Mouse (Mus musculus) embryo, embryonic 10 days (tissue): ENCODE measurements around the gene Rapgef2.
"Not testable (repeated sequence)": the region's sequence is repeated elsewhere in the genome, so short reads cannot be mapped to it uniquely, and the experiment has no call there.

ENCODE experiments used
- DNase-seq: peaks from one replicate; pipeline ENCODE4 v3.0.0-alpha.2; 2015; ENCODE audit warnings: low spot score

Gene Rapgef2

DNA sequence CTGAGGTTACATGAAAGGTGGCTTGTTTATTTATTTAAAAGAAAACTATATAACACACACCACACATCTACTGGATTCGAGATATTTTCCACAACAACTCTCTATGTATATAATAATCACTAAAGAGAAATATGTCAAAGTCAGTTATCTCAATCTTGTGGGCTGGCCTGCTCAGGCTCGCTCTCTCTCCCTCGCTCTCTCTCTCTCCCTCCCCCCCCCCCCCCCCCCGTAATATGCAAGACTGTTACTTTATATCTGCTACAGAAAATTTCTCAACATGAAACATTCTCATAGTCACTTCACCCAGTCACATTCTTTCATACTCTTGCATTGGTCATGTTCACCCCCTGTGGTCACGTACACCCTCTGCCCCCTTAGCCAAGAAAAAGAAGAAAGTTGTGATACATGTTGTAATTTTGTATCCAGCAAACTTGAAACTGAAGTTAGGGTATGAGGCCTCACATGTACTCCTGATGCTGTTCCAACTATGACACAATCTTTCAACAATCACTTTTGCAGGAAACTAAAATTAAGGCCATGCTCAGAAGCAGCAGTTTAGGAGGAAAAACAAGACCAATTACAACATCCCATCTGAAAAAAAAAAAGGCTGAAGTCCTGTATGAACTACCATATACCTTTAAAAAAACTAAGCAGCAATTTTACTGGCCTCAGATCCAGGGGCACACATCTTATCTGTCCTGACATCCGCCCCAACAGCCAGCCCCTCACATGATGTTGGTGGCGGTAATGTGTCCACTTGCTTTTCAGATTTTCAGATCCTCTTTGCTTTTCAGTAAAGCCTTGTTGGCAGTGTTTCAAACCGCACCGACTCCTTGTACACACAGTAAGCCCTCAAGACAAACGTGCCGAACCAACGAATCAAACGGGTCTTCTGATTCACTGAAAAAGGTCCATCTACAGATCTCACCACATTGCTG lies 52.6 kb downstream of the Rapgef2 start:
- no peak for DNase-seq

DNA sequence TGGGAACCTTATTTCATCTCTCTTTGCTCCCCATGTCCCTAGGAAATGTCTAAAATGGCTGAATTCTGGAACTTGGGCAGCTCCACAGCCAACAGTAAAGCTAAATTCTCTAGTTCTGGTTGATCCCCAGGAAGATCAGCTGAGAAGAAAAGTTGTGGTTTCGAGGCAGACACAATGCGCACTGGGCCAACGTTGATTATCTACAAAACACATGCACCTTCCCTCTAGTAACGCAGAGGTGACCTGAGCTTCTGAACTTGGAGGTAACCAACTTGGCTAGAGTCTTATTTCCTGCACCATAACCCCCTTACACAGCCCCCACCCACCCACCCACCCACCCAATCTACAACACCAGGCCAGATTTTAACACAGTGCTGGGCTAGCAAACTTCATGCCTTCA lies 55.6 kb downstream of the Rapgef2 start:
- DNase-seq, result no peak

DNA sequence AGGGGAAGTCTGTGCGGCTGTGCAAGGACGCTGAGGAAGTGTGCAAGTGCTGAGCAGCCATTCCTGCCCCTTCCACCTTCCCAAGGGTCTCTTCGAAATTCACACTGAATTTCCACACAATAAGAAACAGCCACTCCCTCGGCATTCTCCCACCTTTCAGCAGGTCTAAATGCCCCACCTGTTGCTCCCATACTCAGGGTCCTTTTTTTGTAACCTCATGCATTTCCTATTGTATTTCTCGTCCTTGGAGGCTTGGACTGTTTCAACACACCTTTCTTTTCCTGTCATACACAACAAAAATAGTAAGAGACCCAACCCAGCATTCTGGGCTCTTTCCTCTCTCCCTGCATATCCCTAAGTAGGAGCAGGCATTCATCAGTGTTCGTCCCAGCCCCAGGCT lies 56.8 kb downstream of the Rapgef2 start:
- DNase-seq, result no peak

DNA sequence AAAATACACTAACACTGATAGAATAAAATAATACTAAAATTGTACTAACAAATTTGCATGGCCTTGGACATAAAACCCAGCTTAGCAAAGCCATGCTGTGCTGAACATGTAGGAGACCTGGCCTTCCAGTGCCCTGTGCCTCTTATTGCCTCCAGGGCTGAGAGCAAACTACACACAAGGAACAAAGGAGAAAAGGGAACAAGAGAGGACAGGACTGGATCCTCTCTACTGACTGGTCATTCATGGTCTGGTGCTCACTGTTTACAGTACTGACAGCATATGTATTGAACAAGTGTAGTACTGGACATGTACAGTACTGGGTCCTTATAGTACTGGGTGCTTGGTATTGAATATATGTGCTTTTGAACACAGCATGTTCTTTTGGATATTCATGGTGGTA lies 58.0 kb downstream of the Rapgef2 start:
- no peak for DNase-seq

DNA sequence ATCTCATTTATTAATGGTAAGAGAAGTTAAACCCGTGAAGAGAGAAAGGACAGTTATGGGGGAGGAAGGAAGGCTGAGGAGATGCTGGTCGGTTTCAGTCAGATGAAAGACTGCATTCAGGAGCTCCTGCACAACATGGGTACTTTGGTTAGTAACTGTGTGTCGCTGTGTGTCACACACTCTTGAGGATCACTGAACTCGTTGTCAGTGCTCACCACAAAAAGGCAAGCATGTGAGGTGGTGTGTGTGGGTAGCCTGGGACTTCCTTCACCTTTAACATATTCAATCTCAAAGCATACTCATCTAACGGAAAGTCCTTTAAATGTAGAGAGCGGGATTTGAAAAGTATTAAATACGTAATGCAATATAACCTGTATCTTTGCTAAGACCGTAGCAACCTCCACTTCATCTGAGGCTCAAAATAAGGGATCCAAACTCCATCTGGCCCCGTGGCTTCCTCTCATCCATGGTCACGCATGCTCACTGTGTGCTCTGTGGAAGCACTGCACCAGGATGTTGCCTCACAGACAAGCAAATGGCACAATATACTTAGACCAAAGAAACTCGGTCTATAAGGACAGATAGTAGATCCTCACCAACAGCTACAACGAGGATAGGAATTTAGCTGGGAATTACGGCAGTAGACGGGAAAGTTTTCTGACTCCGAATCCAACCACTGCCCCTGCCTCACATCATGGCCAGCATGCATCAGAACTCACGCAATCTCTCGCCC lies 58.8 kb downstream of the Rapgef2 start:
- no peak for DNase-seq

DNA sequence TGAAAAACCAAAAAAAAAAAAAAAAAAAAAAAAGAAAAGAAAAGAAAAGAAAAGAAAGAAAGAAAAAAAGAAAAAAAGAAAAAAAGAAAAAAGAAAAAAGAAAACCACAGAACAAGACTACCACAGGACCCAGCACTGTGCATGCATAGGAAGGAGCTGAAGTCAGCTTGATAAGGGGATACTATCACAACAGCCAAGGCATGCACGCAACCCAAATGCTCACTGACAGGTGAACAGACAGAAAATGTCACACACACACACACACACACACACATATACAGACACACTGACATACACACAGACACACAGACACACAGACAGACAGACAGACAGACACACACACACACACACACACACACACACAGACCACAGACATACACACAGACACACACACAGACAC lies 59.5 kb downstream of the Rapgef2 start:
- DNase-seq, result not testable (repeated sequence)

DNA sequence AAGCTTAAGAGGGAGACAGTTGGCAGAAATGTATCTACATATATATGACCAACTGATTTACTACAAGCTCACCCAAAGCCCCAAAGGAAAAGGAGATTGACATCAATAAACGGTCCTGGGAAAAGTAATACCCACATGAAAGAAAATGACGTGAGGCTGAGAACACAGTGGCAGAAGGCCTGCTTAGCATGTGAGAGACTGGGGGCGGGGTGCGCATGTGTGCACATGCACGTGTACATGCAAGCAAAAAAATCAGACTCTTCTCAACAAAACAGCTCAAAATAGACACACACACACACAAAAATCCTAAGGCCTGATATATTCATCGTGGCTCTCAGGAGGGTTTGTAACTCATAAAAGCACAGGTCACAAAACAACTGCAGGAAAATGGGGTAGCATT lies 60.4 kb downstream of the Rapgef2 start:
- no peak for DNase-seq

DNA sequence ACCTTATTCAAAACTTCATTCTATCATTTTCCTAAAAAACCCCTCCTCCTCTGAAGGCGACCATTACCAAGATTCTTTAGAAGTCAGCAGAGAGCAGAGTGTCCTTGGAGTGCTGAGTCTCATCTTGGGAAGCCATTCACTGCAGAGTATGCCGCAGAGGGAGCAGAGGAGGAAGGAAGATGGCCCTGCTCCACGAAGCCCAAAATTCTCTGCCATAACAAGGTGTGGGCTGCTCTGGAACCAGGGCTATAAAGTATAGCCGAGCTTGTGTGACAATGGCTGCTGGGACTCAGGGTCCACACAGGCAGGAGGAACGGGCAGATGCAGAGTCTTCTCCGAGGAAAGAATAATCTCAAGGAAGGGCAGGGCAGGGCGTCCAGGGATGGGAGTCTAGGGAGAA lies 62.0 kb downstream of the Rapgef2 start:
- DNase-seq, result no peak

DNA sequence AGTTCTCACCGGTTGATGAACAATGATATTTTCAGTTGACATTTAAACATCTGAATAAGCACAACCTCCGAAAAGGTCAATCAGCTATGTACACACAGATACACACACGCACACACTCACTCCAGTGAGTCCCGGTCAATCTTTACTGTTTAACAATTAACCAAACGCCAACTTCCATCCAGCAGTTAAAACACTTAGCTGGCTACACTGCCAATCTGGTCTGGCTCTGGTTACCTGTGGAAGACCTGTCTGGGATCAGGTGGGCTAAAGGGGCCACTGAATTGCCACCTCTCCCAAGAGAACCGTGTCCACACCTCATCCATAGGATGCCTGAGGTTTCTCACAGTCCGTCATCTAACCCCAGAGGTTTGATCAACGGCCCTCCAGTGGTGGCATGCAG lies 63.0 kb downstream of the Rapgef2 start:
- DNase-seq, result no peak

DNA sequence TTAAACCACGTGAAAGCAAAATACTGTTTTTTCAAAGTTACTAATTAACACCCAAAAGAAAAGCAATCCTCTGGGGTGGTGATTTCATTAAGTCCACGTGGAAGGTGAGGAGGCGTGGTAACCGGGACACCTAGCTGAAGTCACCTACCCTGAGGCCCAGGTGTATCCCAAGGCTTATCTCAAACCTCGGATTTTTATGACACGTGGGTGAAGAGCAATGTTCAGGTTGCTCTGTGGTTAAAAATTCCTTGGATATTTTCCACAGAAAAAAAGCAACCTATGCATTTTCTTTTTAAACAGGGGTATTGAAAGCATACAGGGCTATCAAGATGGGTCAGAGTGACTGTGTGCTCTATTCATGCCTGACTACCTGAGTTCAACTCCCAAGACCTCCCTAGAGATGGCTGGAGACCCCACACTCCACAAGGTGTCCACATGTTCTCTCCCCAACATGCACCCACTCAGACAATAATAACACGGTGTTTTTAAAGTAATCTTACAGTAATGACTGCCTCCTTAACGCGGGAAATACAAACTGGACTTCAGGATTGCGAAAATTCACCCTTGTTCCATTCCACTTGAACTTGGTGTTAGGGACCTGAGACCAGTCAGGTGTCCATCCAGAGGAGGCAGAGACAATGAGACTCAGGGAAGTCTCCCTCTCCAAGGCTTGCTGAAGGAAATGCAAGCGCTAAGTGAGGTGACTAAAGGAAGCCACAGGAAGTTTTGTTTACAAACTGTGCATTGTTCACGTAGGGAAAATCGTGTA lies 63.9 kb downstream of the Rapgef2 start:
- no peak for DNase-seq

DNA sequence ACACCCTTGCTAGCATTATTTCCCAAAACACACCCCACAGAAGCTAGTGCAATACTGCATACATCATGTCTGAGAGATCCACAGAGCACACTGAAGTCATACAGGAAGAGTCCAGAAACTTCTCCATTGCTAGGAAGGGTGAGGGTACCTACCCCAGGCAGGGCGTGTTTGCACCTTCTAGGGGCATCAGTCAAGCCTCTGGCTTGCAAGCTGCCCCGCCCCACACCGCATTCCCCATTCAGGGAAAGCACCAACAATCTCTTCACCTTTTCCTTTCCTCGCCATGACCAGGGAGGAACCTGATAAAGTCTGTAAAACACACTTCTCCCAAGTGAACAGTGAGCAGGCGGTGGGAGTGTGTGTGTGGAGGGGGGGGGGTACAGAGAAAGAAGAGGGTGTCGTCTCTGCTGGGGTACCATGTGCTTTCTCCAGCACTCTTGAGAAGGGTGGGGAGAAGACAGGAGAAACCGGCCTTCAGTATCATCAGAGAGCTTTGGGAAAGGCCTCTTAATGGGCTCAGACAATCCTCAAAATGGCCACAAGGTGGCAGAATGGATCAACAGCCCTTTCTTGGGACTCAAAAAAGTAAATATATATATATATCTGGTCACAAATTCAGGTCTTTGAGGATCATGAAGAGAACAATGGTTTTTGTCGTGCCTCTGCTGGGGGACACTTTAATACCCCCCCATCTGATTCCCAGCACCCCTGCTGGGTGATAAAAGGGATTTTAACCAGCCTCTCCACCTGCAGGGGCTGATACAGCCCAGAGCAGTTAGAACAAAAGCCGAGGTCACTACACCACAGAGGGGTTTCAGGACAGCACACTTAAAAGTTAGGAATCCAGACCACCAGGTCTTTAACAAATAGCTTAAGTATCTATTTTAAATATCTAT lies 64.8 kb downstream of the Rapgef2 start:
- peak; percentile 78 for DNase-seq

DNA sequence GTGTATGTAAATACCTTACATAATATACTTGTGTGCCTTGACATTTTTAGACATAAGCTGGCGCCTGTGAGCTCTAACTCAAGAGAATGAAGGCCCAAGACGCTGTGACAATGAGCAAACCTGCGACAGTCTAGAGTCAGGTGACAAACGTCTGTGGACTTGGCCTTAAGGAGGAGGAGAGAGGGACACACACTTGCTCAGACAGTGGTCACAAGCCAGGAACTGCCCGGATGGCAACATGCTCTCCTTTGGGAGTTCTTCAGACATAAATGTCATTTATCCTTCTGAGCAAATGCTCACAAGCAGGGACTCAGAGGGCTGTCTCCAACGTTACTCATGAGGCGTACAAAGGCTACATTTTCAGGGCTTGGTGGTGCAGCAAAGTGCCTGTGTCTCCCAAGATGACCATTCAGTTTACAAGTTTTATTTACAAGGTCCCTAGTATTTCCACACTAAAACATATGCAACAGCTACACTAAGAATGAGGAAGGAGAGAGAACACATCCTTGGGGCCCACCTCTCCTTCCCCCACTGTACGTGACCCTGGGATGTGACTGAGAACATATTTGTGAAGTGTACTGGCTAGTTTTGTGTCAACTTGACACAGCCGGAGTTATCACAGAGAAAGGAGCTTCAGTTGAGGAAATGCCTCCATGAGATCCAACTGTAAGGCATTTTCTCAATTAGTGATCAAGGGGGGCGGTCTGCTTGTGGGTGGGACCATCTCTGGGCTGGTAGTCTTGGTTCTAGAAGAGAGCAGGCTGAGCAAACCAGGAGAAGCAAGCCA lies 67.0 kb downstream of the Rapgef2 start:
- no peak for DNase-seq

DNA sequence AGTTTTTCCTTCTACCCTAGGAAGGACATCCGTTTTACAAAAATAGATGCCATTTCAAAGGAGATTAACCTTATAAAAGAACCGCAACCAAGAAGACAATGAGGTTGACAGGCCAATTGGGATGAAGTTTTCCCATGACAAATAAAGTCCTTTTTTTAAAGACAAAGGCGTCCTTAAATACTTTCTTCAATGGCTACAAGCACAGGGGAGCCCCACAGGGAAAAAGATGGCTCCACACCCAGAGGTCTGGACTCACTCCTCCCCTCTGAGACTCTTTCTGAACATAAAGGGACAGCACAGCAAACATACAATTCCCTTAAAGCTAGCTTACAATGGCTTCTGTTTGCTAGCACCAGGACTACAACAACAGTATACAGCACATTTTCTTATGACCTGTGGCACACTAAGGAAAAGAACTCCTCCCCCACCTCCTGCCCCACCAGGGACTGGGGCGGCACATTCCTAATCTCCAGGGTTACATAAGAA lies 67.7 kb downstream of the Rapgef2 start:
- DNase-seq, result no peak

DNA sequence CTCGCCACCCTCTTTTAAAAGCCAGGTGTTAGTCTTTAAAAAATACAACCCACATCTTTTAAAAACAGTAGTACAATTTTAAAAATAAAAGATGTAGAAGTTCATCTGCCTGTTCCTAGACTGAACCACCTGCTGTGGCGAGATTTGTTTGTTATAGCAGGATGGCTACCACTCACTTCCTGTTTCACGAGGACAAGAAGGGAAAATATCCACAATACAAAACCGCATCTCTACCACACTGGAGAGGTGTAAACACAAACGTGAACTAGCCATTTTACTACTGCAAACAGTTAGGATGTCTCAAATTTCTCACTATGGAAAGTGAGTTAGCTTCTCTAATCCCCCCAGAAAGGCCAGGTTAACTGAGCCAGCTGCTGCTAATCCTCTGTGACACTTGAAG lies 76.1 kb downstream of the Rapgef2 start:
- no peak for DNase-seq

DNA sequence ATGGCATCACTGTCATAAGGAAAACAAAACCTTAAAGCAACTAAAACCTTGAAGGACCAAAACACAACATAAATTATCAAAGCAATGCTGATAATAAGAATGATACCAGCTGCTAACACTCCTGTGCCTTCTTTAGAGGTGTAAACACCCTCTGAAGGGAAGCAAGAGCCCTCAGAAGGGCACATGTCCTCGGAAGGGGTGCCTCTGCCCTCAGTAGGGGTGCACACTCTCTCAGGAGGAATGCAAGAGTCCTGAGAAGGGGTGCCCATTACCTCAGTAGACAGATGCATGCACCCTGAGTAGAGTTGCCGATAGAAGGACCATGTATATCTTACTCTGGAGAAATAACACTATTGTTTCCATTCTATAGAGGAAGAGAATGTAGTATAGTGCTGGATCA lies 79.1 kb downstream of the Rapgef2 start:
- no peak for DNase-seq

DNA sequence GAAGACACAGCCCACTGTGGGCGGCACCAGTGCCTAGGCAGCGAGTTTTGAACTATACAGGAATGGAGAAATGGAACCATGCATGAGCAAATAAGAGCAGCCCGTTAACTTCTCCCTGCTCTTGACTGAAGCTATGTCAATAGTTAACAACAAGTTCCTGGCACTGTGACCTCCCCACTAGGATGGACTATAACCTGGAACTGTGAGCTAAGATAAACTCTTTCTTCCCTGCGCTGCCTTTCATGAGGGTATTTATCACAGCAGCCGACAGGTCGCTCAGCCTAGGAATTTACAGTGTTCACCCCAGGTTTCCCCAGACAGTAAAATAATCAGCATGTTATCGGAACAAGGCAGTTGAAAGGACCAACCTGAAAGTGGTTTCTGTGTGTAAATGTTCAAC lies 79.8 kb downstream of the Rapgef2 start:
- no peak for DNase-seq

DNA sequence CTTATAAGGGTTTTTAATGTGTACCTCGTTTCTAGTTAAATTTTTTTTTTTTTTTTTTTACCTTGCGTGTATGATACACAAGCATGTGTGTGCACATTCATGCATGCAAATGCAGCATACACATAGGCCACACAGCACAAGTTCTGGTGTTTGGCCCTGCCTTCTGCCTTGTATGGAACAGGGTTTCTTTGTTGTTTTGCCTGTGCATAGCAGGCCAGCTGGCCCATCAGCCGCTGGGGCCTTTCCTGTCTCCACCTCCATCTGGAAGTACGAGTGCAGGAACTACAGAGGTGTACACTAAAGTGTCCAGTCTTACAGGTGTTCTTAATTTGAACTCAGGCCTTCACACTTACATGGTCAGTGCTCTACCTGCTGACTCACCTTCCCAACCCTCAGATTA lies 80.3 kb downstream of the Rapgef2 start:
- no peak for DNase-seq

DNA sequence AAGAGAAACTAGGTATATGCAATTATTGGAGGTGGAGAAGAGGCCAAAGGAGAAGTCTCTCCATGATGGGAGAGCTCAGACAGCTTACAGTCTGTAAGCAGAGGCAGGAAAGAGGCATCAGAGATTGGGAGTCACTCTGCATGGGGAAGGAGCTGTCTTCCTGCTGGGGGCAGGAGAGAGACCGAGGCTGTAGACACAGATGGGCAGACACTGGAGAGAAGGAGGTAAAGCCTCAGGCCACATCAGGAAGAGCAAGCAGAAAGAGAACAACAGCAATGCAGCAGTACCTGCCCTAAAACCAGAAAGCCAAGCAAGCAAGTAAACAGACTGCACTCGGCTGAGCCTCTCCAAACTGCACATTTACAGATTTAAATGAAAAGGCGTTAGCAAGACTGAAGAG lies 81.2 kb downstream of the Rapgef2 start:
- DNase-seq, result no peak

DNA sequence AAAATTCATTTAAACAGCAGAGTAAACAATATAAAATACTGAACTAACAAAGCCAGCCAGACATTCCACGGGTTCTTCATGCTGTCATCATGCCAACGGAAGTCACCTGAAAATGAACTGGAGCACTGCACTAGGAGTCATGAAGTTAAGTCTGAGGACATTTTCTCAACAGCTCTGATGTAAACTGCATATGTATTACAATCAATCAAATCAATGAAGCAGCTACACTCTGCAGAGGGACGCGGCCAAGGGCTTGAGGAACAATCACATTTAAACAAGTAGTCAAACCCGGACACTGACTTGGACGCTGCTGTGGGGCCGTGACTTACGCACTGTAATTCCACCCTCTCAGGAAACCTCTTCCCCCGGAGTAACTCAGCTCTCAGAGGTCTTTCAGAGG lies 82.1 kb downstream of the Rapgef2 start:
- DNase-seq, result no peak

DNA sequence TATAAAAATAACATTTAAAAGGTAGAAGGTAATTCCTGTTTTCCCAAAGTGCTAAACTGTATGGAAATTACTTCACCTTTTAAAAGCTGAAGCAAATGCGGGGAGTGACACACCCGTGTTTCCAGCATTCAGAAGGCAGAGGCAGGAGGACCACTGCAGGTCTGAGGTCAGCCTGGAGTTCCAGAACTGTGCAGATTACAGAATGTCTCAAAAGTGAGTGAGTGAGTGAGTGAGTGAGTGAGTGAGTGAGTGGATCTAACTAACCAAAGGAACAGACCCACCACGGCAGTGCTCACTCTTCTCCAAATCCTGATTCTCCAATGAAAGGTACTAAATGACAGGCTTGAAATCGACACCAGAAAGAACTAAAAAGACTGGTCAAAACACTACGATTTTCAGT lies 82.5 kb downstream of the Rapgef2 start:
- DNase-seq, result no peak

DNA sequence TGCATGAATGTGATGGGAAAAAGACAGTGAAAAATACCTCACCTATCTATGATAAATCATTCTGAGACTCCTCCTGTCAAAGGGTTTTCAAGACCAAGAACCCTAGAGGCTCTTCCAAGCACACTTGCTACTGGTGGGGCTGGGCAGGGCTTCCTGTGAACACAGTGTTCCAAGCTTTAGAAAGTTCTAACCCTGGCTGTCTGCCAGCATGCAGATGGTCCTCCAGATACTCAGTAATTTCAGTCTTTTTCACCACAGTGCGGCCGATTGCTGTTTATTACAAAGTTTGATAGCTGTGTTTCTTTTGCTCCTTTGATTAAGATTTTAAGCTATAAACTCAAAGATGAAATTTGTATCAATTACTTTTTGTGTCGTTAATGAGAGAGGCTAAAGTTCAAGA lies 83.1 kb downstream of the Rapgef2 start:
- no peak for DNase-seq
